Mouse (Mus musculus) spleen, adult 2 months (tissue): Measurements from ENCODE around the gene Cfap57. TPM values are rescaled to one million over a fixed set of nuclear protein-coding genes. Genes with fewer than 3 reads are reported as not detected.
A peak's percentile ranks its signal among the peaks of the same experiment; 100 is the strongest.

Experiments used
- DNase-seq, 2 experiments: peaks; one replicate each; pipeline versions ENCODE4 v3.0.0 to v3.0.0-alpha.2; 2012 to 2021; ENCODE audit warnings: low spot score in 2 of 2, low read depth in 1 of 2
- H3K27ac ChIP-seq: fragments of 200-500 bp; 2 replicates; pipeline ENCODE4 v1.5.1; 2012; ENCODE audit warnings: low read length, inconsistent platforms; ENCODE audit not compliant: insufficient read depth
- H3K27me3 ChIP-seq: fragments of 200-500 bp; 2 replicates; pipeline ENCODE4 v1.6.1; 2012; ENCODE audit warnings: mild to moderate bottlenecking, moderate library complexity, low read length, inconsistent platforms; ENCODE audit not compliant: control insufficient read depth, insufficient read depth
- H3K36me3 ChIP-seq: fragments of 200-500 bp; 2 replicates; pipeline ENCODE4 v1.6.1; 2012; ENCODE audit warnings: mild to moderate bottlenecking, low read length, inconsistent platforms; ENCODE audit not compliant: control insufficient read depth, insufficient read depth
- H3K4me1 ChIP-seq: fragments of 200-500 bp; 2 replicates; pipeline ENCODE4 v1.6.1; 2011; ENCODE audit warnings: inconsistent platforms; ENCODE audit not compliant: control insufficient read depth, insufficient read depth, insufficient read length
- H3K4me3 ChIP-seq: fragments of 200-500 bp; 2 replicates; pipeline ENCODE4 v1.5.1; 2011; ENCODE audit warnings: mild to moderate bottlenecking, inconsistent platforms; ENCODE audit not compliant: insufficient read depth, insufficient read length; ENCODE audit errors: extremely low read depth
- CTCF ChIP-seq: fragments of 200-500 bp; IDR thresholded peaks from 2 replicates; pipeline ENCODE4 v1.5.1; 2011; ENCODE audit warnings: mild to moderate bottlenecking, inconsistent platforms; ENCODE audit not compliant: insufficient read depth, insufficient read length, insufficient replicate concordance; ENCODE audit errors: extremely low read depth
- POLR2A ChIP-seq: fragments of 200-500 bp; IDR thresholded peaks from 2 replicates; pipeline ENCODE4 v1.6.1; 2011; ENCODE audit warnings: low read depth, low read length, inconsistent platforms
- WGBS: fragments of 180-500 bp; shearing (Covaris S2); methylation state at CpG from one replicate; pipeline ENCODE4 v1.1.7; 2018; 5-methylcytosine and 5-hydroxymethylcytosine counted together
- polyA plus RNA-seq: library from polyadenylated mRNA; depleted of rRNA; stranded (reverse); fragments of >200 nt; gene quantifications from 2 replicates; pipeline ENCODE4 v1.2.3, GENCODE M21; 2012

Gene Cfap57
- polyA plus RNA-seq, 1 experiment: not detected

- no peak for DNase-seq
- no peak overlapping the region for H3K4me3 ChIP-seq
- 86% methylated on average over 8 of the region's 8 CpGs for WGBS
- no peaks in the 10 kb centered on the region for H3K27me3 ChIP-seq
- H3K4me1 ChIP-seq: no peaks in the 10 kb centered on the region
- no peak overlapping the region for H3K27ac ChIP-seq
- no peaks in the 10 kb centered on the region for H3K36me3 ChIP-seq
- TF ChIP-seq CTCF (no peak), POLR2A (no peak)
Measured at GRCm38 (mm10) chr4:118582629-118583028, 37.9 kb downstream of the Cfap57 start.

DNA sequence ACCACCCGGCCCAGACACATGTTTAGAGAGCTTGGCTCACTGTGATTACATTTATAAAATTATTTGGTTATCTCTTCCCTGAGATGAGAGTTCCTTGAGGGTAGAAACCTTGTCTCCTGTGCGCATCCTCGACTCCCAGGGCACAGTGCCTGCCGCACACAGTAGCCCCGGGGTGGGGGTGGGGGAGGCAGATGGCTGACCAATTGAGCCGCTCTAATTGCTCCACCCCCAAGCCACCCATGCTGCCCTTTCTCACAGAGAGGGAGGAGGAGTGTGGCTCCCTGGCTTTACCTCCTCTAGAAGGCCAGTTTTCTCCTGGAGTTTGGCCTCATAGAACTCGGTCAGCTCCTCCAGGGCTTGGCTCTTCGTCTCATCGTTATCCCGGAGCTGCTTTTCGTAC is 39.1 kb downstream of the Cfap57 start:
- DNase-seq: no peak
- Histone ChIP-seq H3K27ac (no peak overlapping the region), H3K27me3 (no peaks in the 10 kb centered on the region), H3K4me3 (no peak overlapping the region), H3K36me3 (no peaks in the 10 kb centered on the region), H3K4me1 (no peaks in the 10 kb centered on the region)
- TF ChIP-seq POLR2A: no peak
- TF ChIP-seq CTCF: no peak
- 75% methylated on average over 11 of the region's 11 CpGs for WGBS

GRCm38 (mm10) chr4:118579313-118579712 is 41.3 kb downstream of the Cfap57 start:
- WGBS: 45% methylated on average over 13 of the region's 13 CpGs
- Histone ChIP-seq H3K27me3 (no peaks in the 10 kb centered on the region), H3K4me1 (no peaks in the 10 kb centered on the region), H3K27ac (no peak overlapping the region), H3K4me3 (no peak overlapping the region), H3K36me3 (no peaks in the 10 kb centered on the region)
- TF ChIP-seq POLR2A (no peak), CTCF (peak; percentile 26; the same call in 1 of the 2 replicates)
- peak in 1 of 2 experiments; percentile 22 for DNase-seq

- Histone ChIP-seq H3K36me3 (no peaks in the 10 kb centered on the region), H3K4me1 (no peaks in the 10 kb centered on the region), H3K4me3 (no peak overlapping the region), H3K27me3 (no peaks in the 10 kb centered on the region), H3K27ac (no peak overlapping the region)
- peak in 1 of 2 experiments; percentile 49 for DNase-seq
- 10% methylated on average over 6 of the region's 6 CpGs for WGBS
- TF ChIP-seq POLR2A: no peak
- peak; percentile 59; the same call in 1 of the 2 replicates for TF ChIP-seq CTCF
Measured at GRCm38 (mm10) chr4:118576097-118576496, 44.5 kb downstream of the Cfap57 start.

DNA sequence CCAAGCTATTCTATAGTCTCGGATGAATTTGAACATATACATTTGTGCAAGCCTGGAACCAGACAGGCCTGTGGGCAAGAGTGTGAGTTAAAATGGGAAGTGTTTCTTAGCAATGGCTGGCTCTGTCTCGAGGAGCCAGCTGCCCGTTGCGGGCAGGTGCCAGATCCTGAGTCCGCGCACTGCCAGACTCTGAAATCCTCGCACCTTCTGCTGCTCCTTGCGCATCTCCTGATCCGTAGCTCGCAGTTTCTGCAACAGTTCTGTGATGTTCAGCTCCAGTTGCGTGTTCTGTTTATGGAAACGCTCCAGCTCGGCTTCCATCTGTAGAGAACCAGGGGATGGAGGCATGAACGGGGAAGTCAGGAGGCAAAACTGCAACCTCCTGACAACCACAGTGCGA is 49.1 kb downstream of the Cfap57 start:
- no peak for TF ChIP-seq CTCF
- no peak for TF ChIP-seq POLR2A
- Histone ChIP-seq H3K27ac (no peak overlapping the region), H3K4me1 (no peaks in the 10 kb centered on the region), H3K36me3 (no peaks in the 10 kb centered on the region), H3K4me3 (no peak overlapping the region), H3K27me3 (no peaks in the 10 kb centered on the region)
- 53% methylated on average over 15 of the region's 15 CpGs for WGBS
- no peak for DNase-seq

DNA sequence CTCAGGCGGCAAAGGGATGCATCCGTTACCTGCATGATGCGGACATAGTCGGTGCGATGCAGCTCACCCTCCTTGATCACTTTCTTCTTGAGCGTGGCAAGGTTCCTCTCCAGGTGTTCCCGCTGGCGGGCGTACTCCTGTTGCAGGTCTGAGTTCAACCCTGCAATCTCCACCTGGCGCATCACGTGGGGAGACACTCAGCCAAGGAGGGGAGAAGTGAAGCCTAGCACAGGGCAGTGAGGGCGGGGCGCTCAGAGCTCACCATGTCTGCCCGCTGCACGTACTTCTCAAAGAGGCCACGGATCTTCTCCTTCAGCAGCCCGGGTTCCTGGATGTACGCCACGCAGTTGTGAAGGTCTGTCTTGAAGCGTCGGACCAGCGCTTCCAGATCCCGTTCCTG is 51.3 kb downstream of the Cfap57 start:
- Histone ChIP-seq H3K27me3 (no peaks in the 10 kb centered on the region), H3K36me3 (no peaks in the 10 kb centered on the region), H3K4me3 (no peak overlapping the region), H3K4me1 (no peaks in the 10 kb centered on the region), H3K27ac (no peak overlapping the region)
- 89% methylated on average over 23 of the region's 23 CpGs for WGBS
- TF ChIP-seq POLR2A: no peak
- no peak for TF ChIP-seq CTCF
- no peak for DNase-seq

- no peak for TF ChIP-seq POLR2A
- 76% methylated on average over 10 of the region's 10 CpGs for WGBS
- Histone ChIP-seq H3K27ac (no peak overlapping the region), H3K36me3 (no peaks in the 10 kb centered on the region), H3K4me3 (no peak overlapping the region), H3K27me3 (no peaks in the 10 kb centered on the region), H3K4me1 (no peaks in the 10 kb centered on the region)
- no peak for DNase-seq
Measured at GRCm38 (mm10) chr4:118568709-118569108, 51.9 kb downstream of the Cfap57 start.

GRCm38 (mm10) chr4:118566161-118566676 is 54.4 kb downstream of the Cfap57 start:
- no peak overlapping the region for H3K27ac ChIP-seq
- DNase-seq: no peak
- no peaks in the 10 kb centered on the region for H3K36me3 ChIP-seq
- no peaks in the 10 kb centered on the region for H3K27me3 ChIP-seq
- 32% methylated on average over 7 of the region's 7 CpGs for WGBS
- TF ChIP-seq POLR2A: no peak
- TF ChIP-seq CTCF: peak; percentile 31; the same call in 1 of the 2 replicates
- H3K4me1 ChIP-seq: no peaks in the 10 kb centered on the region
- H3K4me3 ChIP-seq: no peak overlapping the region
